Mouse (Mus musculus) MEL (cell line): ENCODE data around the gene Clpb. TPM values are rescaled to one million over a fixed set of nuclear protein-coding genes. Genes with fewer than 3 reads are reported as not detected.

ENCODE experiments used
- DNase-seq: peaks from one replicate; pipeline ENCODE4 v3.0.0; 2011; ENCODE audit warnings: low read depth, low spot score
- H3K27ac ChIP-seq: 2 replicates; pipeline ENCODE4 v1.5.1; 2012; ENCODE audit warnings: low read depth, mild to moderate bottlenecking, control low read depth, low read length, moderate library complexity; ENCODE audit not compliant: control insufficient read depth
- H3K27me3 ChIP-seq, 2 experiments: fragments of 150-350 bp in 1 of 2; sonication (generic) in 1 of 2; 2 replicates each; pipeline ENCODE4 v1.6.1; 2012; ENCODE audit warnings: low read length in 2 of 2, mild to moderate bottlenecking in 2 of 2, improper control_type of control experiment in 1 of 2, moderate library complexity in 1 of 2; ENCODE audit not compliant: insufficient read depth in 2 of 2, control insufficient read depth in 1 of 2
- H3K36me3 ChIP-seq, 2 experiments: 2 replicates each; pipeline ENCODE4 v1.6.1; 2012 to 2014; ENCODE audit warnings: low read length in 2 of 2, improper control_type of control experiment in 1 of 2, inconsistent platforms in 1 of 2, mild to moderate bottlenecking in 1 of 2; ENCODE audit not compliant: insufficient read depth in 2 of 2, control insufficient read depth in 1 of 2
- H3K4me1 ChIP-seq, 2 experiments: fragments of 150-350 bp in 1 of 2; sonication (generic) in 1 of 2; 2 replicates each; pipeline ENCODE4 v1.6.1; 2012; ENCODE audit warnings: low read length in 2 of 2, improper control_type of control experiment in 1 of 2, mild to moderate bottlenecking in 1 of 2; ENCODE audit not compliant: insufficient read depth in 2 of 2, control insufficient read depth in 1 of 2
- H3K4me3 ChIP-seq, 2 experiments: fragments of 150-350 bp in 1 of 2; sonication (generic) in 1 of 2; 2 replicates each; pipeline ENCODE4 v1.5.1; 2012; ENCODE audit warnings: low read depth in 2 of 2, low read length in 2 of 2, mild to moderate bottlenecking in 2 of 2, moderate library complexity in 2 of 2, control low read depth in 1 of 2, improper control_type of control experiment in 1 of 2; ENCODE audit not compliant: control insufficient read depth in 1 of 2, insufficient read depth in 1 of 2
- H3K79me2 ChIP-seq: 2 replicates; pipeline ENCODE4 v1.6.1; 2012; ENCODE audit warnings: mild to moderate bottlenecking, low read length, moderate library complexity; ENCODE audit not compliant: control insufficient read depth, poor library complexity, insufficient read depth
- H3K9ac ChIP-seq: 2 replicates; pipeline ENCODE4 v1.6.1; 2012; ENCODE audit warnings: low read depth, mild to moderate bottlenecking, control low read depth, low read length, moderate library complexity; ENCODE audit not compliant: control insufficient read depth, poor library complexity, severe bottlenecking
- H3K9me3 ChIP-seq: fragments of 150-350 bp; sonication (generic); replicated peaks from 2 replicates; pipeline ENCODE4 v1.6.1; 2012; ENCODE audit warnings: mild to moderate bottlenecking, low read length, improper control_type of control experiment, moderate library complexity; ENCODE audit not compliant: insufficient read depth
- BHLHE40 ChIP-seq: IDR thresholded peaks from 2 replicates; pipeline ENCODE4 v1.6.1; 2012; ENCODE audit warnings: low read depth, mild to moderate bottlenecking, inconsistent platforms, low read length, improper control_type of control experiment, borderline replicate concordance
- CTCF ChIP-seq, 3 experiments: IDR thresholded peaks in 2 of 3; conservative IDR thresholded peaks in 1 of 3; 2 replicates each; pipeline ENCODE4 v1.5.1; 2011 to 2012; ENCODE audit warnings: low read length in 3 of 3, low read depth in 2 of 3, mild to moderate bottlenecking in 2 of 3, improper control_type of control experiment in 1 of 3, inconsistent platforms in 1 of 3, mixed read lengths in 1 of 3, moderate library complexity in 1 of 3; ENCODE audit not compliant: control insufficient read depth in 1 of 3, insufficient read depth in 1 of 3, poor library complexity in 1 of 3, severe bottlenecking in 1 of 3
- EP300 ChIP-seq, 2 experiments: IDR thresholded peaks; 2 replicates each; pipeline ENCODE4 v1.6.1; 2011; ENCODE audit warnings: improper control_type of control experiment in 2 of 2, low read length in 2 of 2, low read depth in 1 of 2, mild to moderate bottlenecking in 1 of 2
- ETS1 ChIP-seq: IDR thresholded peaks from 2 replicates; pipeline ENCODE4 v1.6.1; 2012; ENCODE audit warnings: low read depth, mild to moderate bottlenecking, inconsistent platforms, low read length, improper control_type of control experiment, moderate library complexity
- GABPA ChIP-seq: IDR thresholded peaks from 2 replicates; pipeline ENCODE4 v1.6.1; 2012; ENCODE audit warnings: low read depth, mild to moderate bottlenecking, inconsistent platforms, low read length, improper control_type of control experiment, moderate library complexity
- GATA1 ChIP-seq: IDR thresholded peaks from 2 replicates; pipeline ENCODE4 v1.6.1; 2011; ENCODE audit warnings: low read depth, low read length, improper control_type of control experiment
- MAX ChIP-seq: IDR thresholded peaks from 2 replicates; pipeline ENCODE4 v1.6.1; 2011; ENCODE audit warnings: low read length, improper control_type of control experiment
- MYB ChIP-seq: IDR thresholded peaks from 2 replicates; pipeline ENCODE4 v1.6.1; 2011; ENCODE audit warnings: mild to moderate bottlenecking, low read depth, low read length, improper control_type of control experiment
- MYC ChIP-seq: IDR thresholded peaks from 2 replicates; pipeline ENCODE4 v1.6.1; 2011; ENCODE audit warnings: low read depth, mild to moderate bottlenecking, low read length, improper control_type of control experiment, moderate library complexity
- NELFE ChIP-seq: IDR thresholded peaks from 2 replicates; pipeline ENCODE4 v1.6.1; 2011; ENCODE audit warnings: low read depth, low read length, improper control_type of control experiment
- NRF1 ChIP-seq: IDR thresholded peaks from 2 replicates; pipeline ENCODE4 v1.6.1; 2014; ENCODE audit warnings: low read depth, mild to moderate bottlenecking, inconsistent platforms, low read length, improper control_type of control experiment, moderate library complexity; ENCODE audit not compliant: poor library complexity, insufficient read depth, severe bottlenecking
- POLR2AphosphoS2 ChIP-seq: IDR thresholded peaks from 2 replicates; pipeline ENCODE4 v1.6.1; 2011; ENCODE audit warnings: low read length, improper control_type of control experiment
- POLR2AphosphoS5 ChIP-seq: IDR thresholded peaks from 2 replicates; pipeline ENCODE4 v1.6.1; 2012; ENCODE audit warnings: low read depth, borderline replicate concordance, mild to moderate bottlenecking, inconsistent platforms, low read length, moderate library complexity, mixed read lengths
- TAL1 ChIP-seq: IDR thresholded peaks from 2 replicates; pipeline ENCODE4 v1.6.1; 2012; ENCODE audit warnings: mild to moderate bottlenecking, inconsistent platforms, low read length, moderate library complexity, mixed read lengths
- TCF12 ChIP-seq: IDR thresholded peaks from 2 replicates; pipeline ENCODE4 v1.6.1; 2014; ENCODE audit warnings: low read depth, mild to moderate bottlenecking, inconsistent platforms, low read length, improper control_type of control experiment, moderate library complexity
- UBTF ChIP-seq: IDR thresholded peaks from 2 replicates; pipeline ENCODE4 v1.6.1; 2012; ENCODE audit warnings: low read depth, mild to moderate bottlenecking, inconsistent platforms, low read length, improper control_type of control experiment, moderate library complexity, borderline replicate concordance; ENCODE audit not compliant: insufficient read depth
- USF1 ChIP-seq: IDR thresholded peaks from 2 replicates; pipeline ENCODE4 v1.6.1; 2014; ENCODE audit warnings: low read depth, mild to moderate bottlenecking, inconsistent platforms, low read length, improper control_type of control experiment, moderate library complexity
- ZC3H11A ChIP-seq: IDR thresholded peaks from 2 replicates; pipeline ENCODE4 v1.6.1; 2012; ENCODE audit warnings: low read depth, mild to moderate bottlenecking, inconsistent platforms, low read length, improper control_type of control experiment
- ZKSCAN1 ChIP-seq: IDR thresholded peaks from 2 replicates; pipeline ENCODE4 v1.6.1; 2012; ENCODE audit warnings: low read depth, mild to moderate bottlenecking, inconsistent platforms, low read length, improper control_type of control experiment, moderate library complexity
- polyA plus RNA-seq, 2 experiments: library from polyadenylated mRNA; stranded (reverse) in 1 of 2; unstranded in 1 of 2; fragments of >175 nt in 1 of 2; fragments of >200 nt in 1 of 2; gene quantifications; 2 replicates each; pipeline versions ENCODE4 v1.2.1 to v1.2.4; 2012; ENCODE audit warnings: low replicate concordance in 2 of 2, low read depth in 1 of 2; ENCODE audit not compliant: insufficient read length in 2 of 2, insufficient read depth in 1 of 2, missing spikeins in 1 of 2
- total RNA-seq: library from RNA; depleted of rRNA; stranded (reverse); fragments of 300-350 nt; gene quantifications from 2 replicates; pipeline ENCODE4 v1.2.3, GENCODE M21; 2012

Gene Clpb
- total and polyA plus RNA-seq, 3 experiments, result 59.0 to 71.5 TPM; not detected in 1

GRCm38 (mm10) chr7:101633629-101634177 is 29.7 kb upstream of the Clpb start:
- no peak for TF ChIP-seq GATA1
- no peak for TF ChIP-seq BHLHE40
- TF ChIP-seq GABPA, result no peak
- no peak for TF ChIP-seq USF1
- TF ChIP-seq MYB, result no peak
- TF ChIP-seq NRF1, result no peak
- TF ChIP-seq TCF12, result no peak
- TF ChIP-seq ZKSCAN1, result no peak
- TF ChIP-seq CTCF (IDR thresholded peaks at IDR 0.05 in 2 of 3, conservative IDR thresholded peaks at IDR 0.05 in 1 of 3; ENCODE audit: control insufficient read depth in 1 of 3, insufficient read depth in 1 of 3, low read depth in 2 of 3, low read length in 3 of 3, poor library complexity in 1 of 3, severe bottlenecking in 1 of 3), result no peak

GRCm38 (mm10) chr7:101634513-101634912 is 28.9 kb upstream of the Clpb start:
- H3K27ac ChIP-seq, result no peak overlapping the region
- no peaks in the 10 kb centered on the region for H3K79me2 ChIP-seq
- no peaks in the 10 kb centered on the region for H3K4me1 ChIP-seq
- DNase-seq, result no peak
- no peaks in the 10 kb centered on the region for H3K9me3 ChIP-seq
- H3K36me3 ChIP-seq, result no peaks in the 10 kb centered on the region
- peaks cover 6 to 9% of the 10 kb centered on the region in 2 experiments for H3K27me3 ChIP-seq
- no peak for TF ChIP-seq TAL1
- no peak for TF ChIP-seq ZKSCAN1
- TF ChIP-seq ZC3H11A, result no peak
- no peak for TF ChIP-seq POLR2AphosphoS5
- no peak for TF ChIP-seq NELFE
- no peak for TF ChIP-seq BHLHE40
- TF ChIP-seq MYC, result no peak
- no peak for TF ChIP-seq MYB
- TF ChIP-seq POLR2AphosphoS2, result no peak
- no peak for TF ChIP-seq UBTF
- no peak for TF ChIP-seq EP300 (IDR thresholded peaks at IDR 0.05; ENCODE audit: low read depth in 1 of 2, low read length in 2 of 2)
- TF ChIP-seq ETS1, result no peak
- no peak for TF ChIP-seq MAX
- H3K9ac ChIP-seq, result no peak overlapping the region
- H3K4me3 ChIP-seq, result no peak overlapping the region

More at GRCm38 (mm10) chr7:101633629-101634177, 29.7 kb upstream of the Clpb start:
- no peak overlapping the region for H3K9ac ChIP-seq
- no peaks in the 10 kb centered on the region for H3K4me1 ChIP-seq
- no peaks in the 10 kb centered on the region for H3K79me2 ChIP-seq
- no peak overlapping the region for H3K4me3 ChIP-seq
- H3K9me3 ChIP-seq, result no peaks in the 10 kb centered on the region
- no peaks in the 10 kb centered on the region for H3K36me3 ChIP-seq
- H3K27ac ChIP-seq, result no peak overlapping the region
- peaks cover 6 to 10% of the 10 kb centered on the region in 2 experiments for H3K27me3 ChIP-seq
- DNase-seq, result no peak
